Mouse (Mus musculus): ENCODE measurements at regions not wholly inside any gene's neighbourhood (a gene's known extent, or its start where the extent isn't known, plus 50 kb on each side); places are given as distances from the start of the nearest gene placed in this dataset.

DNA sequence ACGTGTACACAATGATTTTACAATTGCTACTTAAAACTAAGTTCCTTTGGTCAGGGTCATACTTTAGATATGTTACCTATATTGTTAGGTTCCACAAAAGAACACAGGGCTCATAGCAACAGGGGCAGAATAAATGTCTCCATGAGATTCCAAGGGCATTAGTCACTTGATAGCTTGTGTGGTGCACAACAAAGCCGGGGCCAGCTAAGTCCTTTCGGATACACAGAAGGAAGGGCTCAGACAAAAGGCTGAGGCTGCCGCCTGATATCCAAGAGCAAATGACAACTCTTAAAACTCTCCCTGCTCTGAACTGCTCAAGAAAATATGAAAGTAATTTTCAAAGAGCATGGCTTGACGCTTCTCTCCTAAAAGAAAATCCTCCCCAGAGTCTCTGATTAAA is 173.3 kb downstream of the Efnb2 start:
- Histone ChIP-seq H3K4me1 (peaks cover 10% of the 10 kb centered on the region; the same call in 1 of the 2 replicates), H3K4me3 (replicated peaks) (no peak overlapping the region), H3K9me3 (no peaks in the 10 kb centered on the region), H3K36me3 (replicated peaks; ENCODE audit: low read length) (no peaks in the 10 kb centered on the region), H3K27me3 (replicated peaks) (peaks cover 9% of the 10 kb centered on the region)
- TF ChIP-seq GATA1 (IDR thresholded peaks at IDR 0.05; ENCODE audit: borderline replicate concordance, low read length): no peak
- no peak for TF ChIP-seq FLI1 (IDR thresholded peaks at IDR 0.05; ENCODE audit: low read length)

DNA sequence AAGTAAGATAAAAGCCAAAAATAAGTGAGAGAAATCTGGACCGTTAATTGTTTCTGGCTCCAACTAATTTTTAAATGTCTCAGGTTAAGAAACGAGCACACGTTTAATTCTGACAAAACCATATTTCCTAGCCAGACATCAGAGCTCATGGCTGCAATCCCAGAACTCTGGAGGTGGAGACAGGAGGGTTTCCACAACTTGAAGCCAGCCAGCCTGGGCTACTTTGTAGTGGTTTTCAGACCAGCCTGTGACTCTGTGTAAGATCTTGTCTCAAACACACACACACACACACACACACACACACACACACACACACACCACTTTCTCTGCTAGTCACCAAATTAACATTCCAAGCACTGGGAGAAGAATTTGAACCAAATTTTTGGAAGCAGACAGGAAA is 174.2 kb downstream of the Efnb2 start:
- no peaks in the 10 kb centered on the region for H3K9me3 ChIP-seq

DNA sequence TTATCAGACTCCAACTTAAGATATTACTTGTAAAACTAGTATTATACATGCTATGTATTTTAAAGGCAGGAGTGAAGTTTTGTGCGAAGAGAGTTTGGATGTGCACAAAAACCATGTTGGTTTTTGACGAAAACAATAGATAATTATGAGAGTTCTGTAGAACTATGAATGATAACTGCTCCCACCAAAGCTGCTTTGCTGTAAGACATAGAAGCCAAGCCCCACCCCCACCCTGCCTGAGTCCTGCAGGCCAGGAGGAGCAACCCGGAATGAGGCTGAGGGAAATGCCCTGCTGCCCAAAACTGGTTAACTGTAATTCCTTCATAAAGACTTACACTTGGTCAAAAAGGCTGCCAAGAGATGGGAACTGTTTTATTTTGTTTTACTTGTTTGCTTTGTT is 175.8 kb downstream of the Efnb2 start:
- Histone ChIP-seq H3K4me3 (replicated peaks) (no peak overlapping the region), H3K4me1 (peaks cover 5% of the 10 kb centered on the region; the same call in 1 of the 2 replicates), H3K27me3 (replicated peaks) (peaks cover 9% of the 10 kb centered on the region), H3K36me3 (replicated peaks; ENCODE audit: low read length) (no peaks in the 10 kb centered on the region), H3K9me3 (no peaks in the 10 kb centered on the region)
- TF ChIP-seq FLI1 (IDR thresholded peaks at IDR 0.05; ENCODE audit: low read length) (no peak), GATA1 (IDR thresholded peaks at IDR 0.05; ENCODE audit: borderline replicate concordance, low read length) (no peak)

More for the DNA sequence above, 174.2 kb downstream of the Efnb2 start:
- Histone ChIP-seq H3K27me3 (replicated peaks) (peaks cover 9% of the 10 kb centered on the region), H3K36me3 (replicated peaks; ENCODE audit: low read length) (no peaks in the 10 kb centered on the region), H3K4me1 (peaks cover 7% of the 10 kb centered on the region; the same call in 1 of the 2 replicates), H3K4me3 (replicated peaks) (no peak overlapping the region)
- no peak for TF ChIP-seq FLI1 (IDR thresholded peaks at IDR 0.05; ENCODE audit: low read length)
- TF ChIP-seq GATA1 (IDR thresholded peaks at IDR 0.05; ENCODE audit: borderline replicate concordance, low read length): no peak

DNA sequence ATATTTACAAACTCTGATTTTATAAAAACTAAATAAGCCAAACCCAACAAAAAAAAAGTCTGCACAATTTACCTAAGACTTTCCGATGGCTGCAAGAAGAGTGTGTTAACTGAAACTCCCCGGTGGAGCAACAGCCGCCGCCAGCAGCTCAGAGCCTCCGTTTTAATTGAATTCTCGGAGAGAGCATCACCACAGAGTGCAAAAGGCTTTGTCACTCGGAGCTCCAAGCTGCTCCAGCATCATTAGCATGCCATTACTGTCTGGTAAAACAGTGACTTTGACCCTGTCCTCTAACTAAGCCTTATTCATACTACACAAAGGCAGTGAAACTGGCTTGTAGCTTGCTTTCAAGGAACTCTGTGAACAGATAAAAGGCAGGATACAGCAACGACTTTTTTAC is 176.5 kb downstream of the Efnb2 start:
- H3K27me3 ChIP-seq (replicated peaks): peaks cover 9% of the 10 kb centered on the region

GRCm38 (mm10) chr8:8482707-8483480 is 178.1 kb downstream of the Efnb2 start:
- no peaks in the 10 kb centered on the region for H3K27me3 ChIP-seq (replicated peaks)
- no peaks in the 10 kb centered on the region for H3K4me1 ChIP-seq
- no peaks in the 10 kb centered on the region for H3K9me3 ChIP-seq
- no peaks in the 10 kb centered on the region for H3K36me3 ChIP-seq (replicated peaks; ENCODE audit: low read length)
- no peak overlapping the region for H3K4me3 ChIP-seq (replicated peaks)
- no peak for TF ChIP-seq FLI1 (IDR thresholded peaks at IDR 0.05; ENCODE audit: low read length)
- no peak for TF ChIP-seq GATA1 (IDR thresholded peaks at IDR 0.05; ENCODE audit: borderline replicate concordance, low read length)

More for the DNA sequence above, 176.5 kb downstream of the Efnb2 start:
- peaks cover 5% of the 10 kb centered on the region; the same call in 1 of the 2 replicates for H3K4me1 ChIP-seq
- no peak overlapping the region for H3K4me3 ChIP-seq (replicated peaks)
- no peaks in the 10 kb centered on the region for H3K36me3 ChIP-seq (replicated peaks; ENCODE audit: low read length)
- TF ChIP-seq GATA1 (IDR thresholded peaks at IDR 0.05; ENCODE audit: borderline replicate concordance, low read length) (no peak), FLI1 (IDR thresholded peaks at IDR 0.05; ENCODE audit: low read length) (no peak)
- no peaks in the 10 kb centered on the region for H3K9me3 ChIP-seq

GRCm38 (mm10) chr8:8477456-8477855 is 183.6 kb downstream of the Efnb2 start:
- H3K9me3 ChIP-seq: no peaks in the 10 kb centered on the region
- no peak overlapping the region for H3K4me3 ChIP-seq (replicated peaks)
- no peaks in the 10 kb centered on the region for H3K4me1 ChIP-seq
- H3K36me3 ChIP-seq (replicated peaks; ENCODE audit: low read length): no peaks in the 10 kb centered on the region
- TF ChIP-seq GATA1 (IDR thresholded peaks at IDR 0.05; ENCODE audit: borderline replicate concordance, low read length) (no peak), FLI1 (IDR thresholded peaks at IDR 0.05; ENCODE audit: low read length) (no peak)
- H3K27me3 ChIP-seq (replicated peaks): no peaks in the 10 kb centered on the region

DNA sequence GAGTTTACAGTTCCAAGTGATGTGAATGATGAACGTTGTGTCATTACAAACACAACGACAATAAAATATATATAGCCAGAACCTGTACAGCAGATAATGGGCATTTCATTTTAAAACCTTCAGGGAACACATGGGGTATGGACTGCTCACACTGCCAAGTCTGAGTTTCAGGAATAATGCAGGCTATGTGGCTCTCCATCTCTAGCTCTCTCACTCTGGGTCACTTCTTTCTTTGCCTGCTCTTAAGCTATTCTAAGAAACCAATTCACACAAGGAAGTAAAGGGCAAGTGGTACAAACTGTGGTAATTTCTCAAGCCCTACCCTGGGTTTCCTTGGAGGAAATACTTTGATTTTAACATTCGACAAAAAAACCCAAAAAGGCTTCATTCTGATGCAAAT is 192.5 kb downstream of the Efnb2 start:
- no peaks in the 10 kb centered on the region for H3K4me1 ChIP-seq
- H3K9me3 ChIP-seq: no peaks in the 10 kb centered on the region
- no peak for TF ChIP-seq GATA1 (IDR thresholded peaks at IDR 0.05; ENCODE audit: borderline replicate concordance, low read length)
- no peaks in the 10 kb centered on the region for H3K27me3 ChIP-seq (replicated peaks)
- H3K36me3 ChIP-seq (replicated peaks; ENCODE audit: low read length): no peaks in the 10 kb centered on the region
- H3K4me3 ChIP-seq (replicated peaks): no peak overlapping the region

- H3K36me3 ChIP-seq (replicated peaks; ENCODE audit: low read length): no peaks in the 10 kb centered on the region
- no peak overlapping the region for H3K4me3 ChIP-seq (replicated peaks)
- no peaks in the 10 kb centered on the region for H3K4me1 ChIP-seq
- no peaks in the 10 kb centered on the region for H3K27me3 ChIP-seq (replicated peaks)
- no peaks in the 10 kb centered on the region for H3K9me3 ChIP-seq
- no peak for TF ChIP-seq GATA1 (IDR thresholded peaks at IDR 0.05; ENCODE audit: borderline replicate concordance, low read length)
- TF ChIP-seq FLI1 (IDR thresholded peaks at IDR 0.05; ENCODE audit: low read length): no peak
Measured at GRCm38 (mm10) chr8:8466526-8467244, 194.4 kb downstream of the Efnb2 start.

DNA sequence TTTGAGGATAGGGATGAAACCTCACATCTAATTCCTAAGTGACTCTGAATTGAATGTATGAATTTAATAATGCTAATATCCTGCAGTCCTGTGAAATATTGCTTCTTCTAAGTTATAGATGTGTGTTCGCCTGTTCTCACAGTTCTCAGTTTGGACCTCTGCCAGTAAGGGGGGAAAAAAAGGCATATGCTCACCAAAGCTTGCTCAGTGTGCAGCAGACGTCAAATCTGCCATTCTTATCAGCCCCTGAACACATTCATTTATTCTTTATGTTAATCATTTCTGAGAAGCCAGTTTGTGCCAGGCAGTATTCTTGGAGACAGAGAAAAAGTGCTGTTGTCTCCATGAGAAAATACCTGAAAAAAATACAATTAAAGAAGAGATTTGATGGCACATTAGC is 198.6 kb downstream of the Efnb2 start:
- no peaks in the 10 kb centered on the region for H3K36me3 ChIP-seq (replicated peaks; ENCODE audit: low read length)
- H3K9me3 ChIP-seq: peaks cover 7% of the 10 kb centered on the region
- no peaks in the 10 kb centered on the region for H3K27me3 ChIP-seq (replicated peaks)
- TF ChIP-seq FLI1 (IDR thresholded peaks at IDR 0.05; ENCODE audit: low read length) (no peak), GATA1 (IDR thresholded peaks at IDR 0.05; ENCODE audit: borderline replicate concordance, low read length) (no peak)
- H3K4me3 ChIP-seq (replicated peaks): no peak overlapping the region
- H3K4me1 ChIP-seq: no peaks in the 10 kb centered on the region

- no peak overlapping the region for H3K4me3 ChIP-seq (replicated peaks)
- H3K4me1 ChIP-seq: no peaks in the 10 kb centered on the region
- no peaks in the 10 kb centered on the region for H3K27me3 ChIP-seq (replicated peaks)
- H3K9me3 ChIP-seq: peaks cover 7% of the 10 kb centered on the region
- TF ChIP-seq FLI1 (IDR thresholded peaks at IDR 0.05; ENCODE audit: low read length): no peak
- no peaks in the 10 kb centered on the region for H3K36me3 ChIP-seq (replicated peaks; ENCODE audit: low read length)
Measured at GRCm38 (mm10) chr8:8457536-8457935, 203.5 kb downstream of the Efnb2 start.
